Mouse (Mus musculus): ENCODE measurements around the gene Gm20721.

The Gm20721 gene

GRCm38 (mm10) chr2:174299091-174299770 is 47.3 kb downstream of the Gm20721 start:
- no peak for DNase-seq (ENCODE audit: low read depth in 1 of 2, low spot score in 2 of 2)

GRCm38 (mm10) chr2:174298471-174298870 is 48.0 kb downstream of the Gm20721 start:
- no peak for DNase-seq (ENCODE audit: low read depth in 1 of 2, low spot score in 2 of 2)

GRCm38 (mm10) chr2:174297851-174298250 is 48.7 kb downstream of the Gm20721 start:
- no peak for DNase-seq (ENCODE audit: low read depth in 1 of 2, low spot score in 2 of 2)

- no peak for DNase-seq (ENCODE audit: low read depth in 1 of 2, low spot score in 2 of 2)
Observed at GRCm38 (mm10) chr2:174297086-174297571, 49.4 kb downstream of the Gm20721 start.

GRCm38 (mm10) chr2:174295900-174296465 is 50.5 kb downstream of the Gm20721 start:
- DNase-seq (ENCODE audit: low read depth in 1 of 2, low spot score in 2 of 2) = no peak

GRCm38 (mm10) chr2:174295175-174295899 is 51.2 kb downstream of the Gm20721 start:
- no peak for DNase-seq (ENCODE audit: low read depth in 1 of 2, low spot score in 2 of 2)

GRCm38 (mm10) chr2:174294457-174294856 is 52.1 kb downstream of the Gm20721 start:
- DNase-seq (ENCODE audit: low read depth in 1 of 2, low spot score in 2 of 2) = no peak

- no peak for DNase-seq (ENCODE audit: low read depth in 1 of 2, low spot score in 2 of 2)
Observed at GRCm38 (mm10) chr2:174291662-174292030, 54.9 kb downstream of the Gm20721 start.

GRCm38 (mm10) chr2:174291029-174291661 is 55.4 kb downstream of the Gm20721 start:
- no peak for DNase-seq (ENCODE audit: low read depth in 1 of 2, low spot score in 2 of 2)

GRCm38 (mm10) chr2:174288673-174289430 is 57.7 kb downstream of the Gm20721 start:
- no peak for DNase-seq (ENCODE audit: low read depth in 1 of 2, low spot score in 2 of 2)

- DNase-seq (ENCODE audit: low read depth in 1 of 2, low spot score in 2 of 2) = no peak
Observed at GRCm38 (mm10) chr2:174287921-174288320, 58.6 kb downstream of the Gm20721 start.

GRCm38 (mm10) chr2:174285921-174286470 is 60.5 kb downstream of the Gm20721 start:
- no peak for DNase-seq (ENCODE audit: low read depth in 1 of 2, low spot score in 2 of 2)

- DNase-seq (ENCODE audit: low read depth in 1 of 2, low spot score in 2 of 2) = no peak
Observed at GRCm38 (mm10) chr2:174284807-174285457, 61.6 kb downstream of the Gm20721 start.

GRCm38 (mm10) chr2:174284011-174284410 is 62.5 kb downstream of the Gm20721 start, which contains the start of gene Gnas:
Gene Gnas, plus strand, starts transcription at chr2:174284320.
- DNase-seq (ENCODE audit: low read depth in 1 of 2, low spot score in 2 of 2) = no peak

GRCm38 (mm10) chr2:174283341-174283740 is 63.2 kb downstream of the Gm20721 start:
- no peak for DNase-seq (ENCODE audit: low read depth in 1 of 2, low spot score in 2 of 2)

Data from monocyte, adult 2 months (primary cell).